Mouse (Mus musculus): Measurements from ENCODE around the gene Ptbp1. TPM values are rescaled to one million over a fixed set of nuclear protein-coding genes. Genes with fewer than 3 reads are reported as not detected.

Gene Ptbp1
- polyA plus RNA-seq, 1 experiment from 2014 or later: 59.1 TPM

DNA sequence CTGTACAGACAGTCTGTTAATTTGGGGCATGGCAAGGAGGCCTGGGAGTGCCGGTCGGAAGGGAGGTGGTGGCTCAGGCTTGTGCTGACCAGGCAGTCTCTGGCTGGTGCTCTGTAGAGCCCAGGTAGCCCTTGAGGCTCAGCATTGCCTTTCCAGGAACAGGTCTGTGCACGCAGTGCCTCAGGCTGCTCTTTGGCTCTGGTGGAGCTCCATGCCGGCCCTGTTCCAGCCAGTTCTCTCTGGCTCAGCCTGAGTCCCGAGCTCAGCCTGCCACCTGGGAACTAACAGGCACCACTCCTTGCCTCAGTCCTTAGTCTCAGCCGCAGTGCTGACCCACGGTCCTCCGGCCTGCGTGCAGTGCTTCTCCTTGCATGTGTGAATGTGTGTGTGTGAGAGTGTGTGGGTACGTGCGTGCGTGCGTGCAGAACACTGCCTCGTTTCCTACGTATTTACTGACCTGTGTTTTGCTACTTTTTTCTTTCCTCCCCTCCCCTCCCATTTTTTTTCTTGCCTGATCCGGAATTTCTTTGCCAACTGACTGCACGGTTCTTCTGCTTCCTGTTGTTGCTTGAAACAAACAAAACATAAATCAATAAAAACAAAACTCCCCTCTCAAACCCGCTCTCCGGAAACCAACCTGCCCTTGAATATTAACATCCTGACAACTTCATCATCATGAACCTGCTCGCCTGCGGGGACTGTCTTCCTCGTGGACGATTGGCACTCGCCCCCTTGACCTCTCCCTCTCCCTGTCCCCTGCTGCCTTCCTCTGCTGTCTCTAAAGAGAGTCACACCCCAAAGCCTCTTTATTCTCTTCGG, 7.2 kb downstream of the Ptbp1 start:
- Histone ChIP-seq H3K9me3 (ENCODE audit: low read length) (no peaks in the 10 kb centered on the region), H3K27ac (ENCODE audit: low read depth) (no peak overlapping the region), H3K4me2 (ENCODE audit: low read depth, low read length) (no peak overlapping the region), H3K27me3 (ENCODE audit: insufficient read depth, low read length) (no peaks in the 10 kb centered on the region), H3K4me1 (ENCODE audit: insufficient read depth) (peaks cover 23% of the 10 kb centered on the region), H3K4me3 (ENCODE audit: low read depth, low read length) (no peak overlapping the region), H3K36me3 (replicated peaks; ENCODE audit: insufficient read depth, low read length) (peaks cover 70% of the 10 kb centered on the region), H3K9ac (replicated peaks) (no peak overlapping the region)
- TF ChIP-seq CTCF (IDR thresholded peaks at IDR 0.05; ENCODE audit: low read depth) (no peak), EP300 (IDR thresholded peaks at IDR 0.05; ENCODE audit: low read depth) (no peak)
- DNase-seq: no peak
- WGBS (ENCODE audit: insufficient replicate concordance): 82% methylated on average over 25 of the region's 25 CpGs
- ATAC-seq: no peak

DNA sequence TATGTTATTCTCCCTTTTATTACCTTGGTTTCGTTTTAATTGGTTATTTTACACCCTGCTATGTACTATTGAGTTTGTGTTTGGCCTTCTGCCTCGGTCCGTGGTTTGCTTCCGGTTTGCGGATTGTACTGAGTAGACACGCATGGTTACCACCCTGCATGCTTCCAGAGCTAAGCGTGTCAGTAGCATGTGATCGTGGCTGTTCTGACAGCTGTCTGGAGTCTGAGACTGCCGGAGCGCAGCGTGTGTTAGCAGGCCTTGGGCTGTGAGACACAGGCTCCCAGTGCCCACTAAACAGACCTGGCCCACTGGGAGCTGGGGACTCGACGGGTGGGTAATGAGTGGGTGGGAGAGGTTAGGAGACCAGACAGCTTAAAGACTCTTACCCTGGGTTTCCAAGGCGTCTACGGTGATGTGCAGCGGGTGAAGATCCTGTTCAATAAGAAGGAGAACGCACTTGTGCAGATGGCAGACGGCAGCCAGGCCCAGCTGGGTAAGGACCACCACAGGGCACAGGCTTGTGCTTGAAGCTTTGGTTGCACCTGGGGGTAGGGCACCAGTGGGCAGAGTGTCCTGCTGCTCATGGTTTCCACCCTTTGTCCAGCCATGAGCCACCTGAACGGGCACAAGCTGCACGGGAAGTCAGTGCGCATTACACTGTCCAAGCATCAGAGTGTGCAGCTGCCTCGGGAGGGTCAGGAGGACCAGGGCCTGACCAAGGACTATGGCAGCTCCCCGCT, 8.0 kb downstream of the Ptbp1 start:
- H3K4me1 ChIP-seq (ENCODE audit: insufficient read depth): peaks cover 15% of the 10 kb centered on the region
- no peaks in the 10 kb centered on the region for H3K9me3 ChIP-seq (ENCODE audit: low read length)
- no peak overlapping the region for H3K4me2 ChIP-seq (ENCODE audit: low read depth, low read length)
- no peak overlapping the region for H3K4me3 ChIP-seq (ENCODE audit: low read depth, low read length)
- H3K27ac ChIP-seq (ENCODE audit: low read depth): no peak overlapping the region
- H3K36me3 ChIP-seq (replicated peaks; ENCODE audit: insufficient read depth, low read length): peaks cover 62% of the 10 kb centered on the region
- H3K27me3 ChIP-seq (ENCODE audit: insufficient read depth, low read length): no peaks in the 10 kb centered on the region
- 87% methylated on average over 23 of the region's 23 CpGs for WGBS (ENCODE audit: insufficient replicate concordance)
- no peak overlapping the region for H3K9ac ChIP-seq (replicated peaks)
- no peak for DNase-seq
- ATAC-seq: no peak
- TF ChIP-seq CTCF (IDR thresholded peaks at IDR 0.05; ENCODE audit: low read depth) (no peak), EP300 (IDR thresholded peaks at IDR 0.05; ENCODE audit: low read depth) (no peak)

DNA sequence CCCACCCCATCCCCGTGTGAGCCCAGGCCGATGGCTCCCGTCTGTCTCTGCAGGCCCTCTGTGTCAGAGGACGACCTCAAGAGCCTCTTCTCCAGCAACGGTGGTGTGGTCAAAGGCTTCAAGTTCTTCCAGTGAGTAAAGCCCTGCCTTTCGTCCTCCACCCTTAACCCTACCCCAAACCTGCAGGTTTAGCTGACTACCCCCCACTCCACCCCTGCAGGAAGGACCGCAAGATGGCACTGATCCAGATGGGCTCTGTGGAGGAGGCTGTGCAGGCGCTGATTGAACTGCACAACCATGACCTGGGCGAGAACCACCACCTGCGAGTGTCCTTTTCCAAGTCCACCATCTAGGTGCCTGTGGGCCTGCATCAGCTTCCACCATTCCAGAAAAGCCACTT, 8.7 kb downstream of the Ptbp1 start:
- Histone ChIP-seq H3K4me2 (ENCODE audit: low read depth, low read length) (no peak overlapping the region), H3K36me3 (replicated peaks; ENCODE audit: insufficient read depth, low read length) (peaks cover 56% of the 10 kb centered on the region), H3K4me3 (ENCODE audit: low read depth, low read length) (no peak overlapping the region), H3K27me3 (ENCODE audit: insufficient read depth, low read length) (no peaks in the 10 kb centered on the region), H3K4me1 (ENCODE audit: insufficient read depth) (peaks cover 8% of the 10 kb centered on the region), H3K27ac (ENCODE audit: low read depth) (no peak overlapping the region), H3K9ac (replicated peaks) (no peak overlapping the region), H3K9me3 (ENCODE audit: low read length) (no peaks in the 10 kb centered on the region)
- 77% methylated on average over 10 of the region's 10 CpGs for WGBS (ENCODE audit: insufficient replicate concordance)
- TF ChIP-seq CTCF (IDR thresholded peaks at IDR 0.05; ENCODE audit: low read depth) (no peak), EP300 (IDR thresholded peaks at IDR 0.05; ENCODE audit: low read depth) (no peak)
- ATAC-seq (no peak), DNase-seq (no peak)

DNA sequence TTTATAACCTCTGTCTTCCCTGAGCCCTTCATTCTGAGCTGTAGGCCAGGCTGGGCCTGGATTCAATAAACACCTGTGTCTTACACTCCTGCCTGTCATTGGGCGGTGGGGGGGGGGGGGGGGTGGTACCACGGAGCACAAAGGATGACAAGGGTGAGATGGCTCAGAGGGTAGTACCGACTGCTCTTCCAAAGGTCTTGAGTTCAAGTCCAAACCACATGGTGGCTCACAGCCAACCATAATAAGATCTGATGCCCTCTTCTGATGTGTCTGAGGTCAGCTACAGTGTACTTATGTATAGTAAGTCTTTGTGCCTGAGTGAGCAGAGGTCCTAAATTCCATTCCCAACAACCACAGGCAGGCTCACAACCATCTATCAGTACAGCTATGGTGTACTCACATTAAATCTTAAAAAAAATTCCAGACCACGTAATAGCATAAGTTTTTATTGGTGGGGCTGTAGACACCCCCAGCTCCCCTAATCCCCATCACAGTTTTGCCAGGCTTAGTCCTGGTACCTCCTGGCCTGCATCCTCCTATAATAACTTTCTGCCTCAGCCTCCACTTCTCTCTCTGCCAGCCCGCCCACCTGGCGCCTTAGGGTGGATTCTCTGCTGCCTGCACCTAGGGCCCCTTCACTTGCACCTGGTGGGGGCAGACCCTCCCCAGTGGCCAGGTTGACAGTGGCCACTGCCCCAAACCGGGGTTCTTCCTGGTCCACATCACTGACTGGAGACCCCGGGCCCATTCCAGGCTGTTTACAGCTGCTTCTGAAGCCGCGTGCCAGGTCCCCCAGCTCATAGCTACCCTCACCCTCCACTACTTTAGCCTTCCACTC, 10.3 kb downstream of the Ptbp1 start:
- DNase-seq (peak; percentile 19), ATAC-seq (peak; percentile 15)
- TF ChIP-seq CTCF (IDR thresholded peaks at IDR 0.05; ENCODE audit: low read depth) (no peak), EP300 (IDR thresholded peaks at IDR 0.05; ENCODE audit: low read depth) (no peak)
- Histone ChIP-seq H3K4me2 (ENCODE audit: low read depth, low read length) (no peak overlapping the region), H3K27me3 (ENCODE audit: insufficient read depth, low read length) (no peaks in the 10 kb centered on the region), H3K9ac (replicated peaks) (no peak overlapping the region), H3K9me3 (ENCODE audit: low read length) (no peaks in the 10 kb centered on the region), H3K4me3 (ENCODE audit: low read depth, low read length) (no peak overlapping the region), H3K4me1 (ENCODE audit: insufficient read depth) (no peaks in the 10 kb centered on the region), H3K36me3 (replicated peaks; ENCODE audit: insufficient read depth, low read length) (peaks cover 41% of the 10 kb centered on the region), H3K27ac (ENCODE audit: low read depth) (no peak overlapping the region)
- WGBS (ENCODE audit: insufficient replicate concordance): 59% methylated on average over 10 of the region's 10 CpGs

DNA sequence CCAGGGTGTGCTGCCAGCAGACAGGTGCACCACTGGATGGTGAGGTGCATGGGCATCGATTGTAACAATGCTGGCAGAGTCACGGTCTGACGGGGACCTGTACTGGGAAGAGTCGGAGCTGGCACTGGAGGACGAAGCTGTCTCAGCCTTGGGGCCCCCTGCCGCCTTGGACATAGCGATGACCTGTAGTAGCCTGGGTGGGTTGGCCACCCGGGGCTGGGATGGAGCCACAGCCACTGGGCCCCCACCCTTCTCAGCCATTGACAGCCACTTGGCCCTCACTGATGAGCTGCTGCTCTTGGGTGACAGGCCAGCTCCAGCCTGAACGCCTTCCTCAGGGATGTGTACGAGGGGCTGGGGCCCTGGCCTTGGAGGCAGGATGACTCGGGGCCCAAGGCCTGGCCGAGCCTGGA, 11.0 kb downstream of the Ptbp1 start:
- Histone ChIP-seq H3K9ac (replicated peaks) (no peak overlapping the region), H3K36me3 (replicated peaks; ENCODE audit: insufficient read depth, low read length) (peaks cover 35% of the 10 kb centered on the region), H3K9me3 (ENCODE audit: low read length) (no peaks in the 10 kb centered on the region), H3K4me2 (ENCODE audit: low read depth, low read length) (no peak overlapping the region), H3K27me3 (ENCODE audit: insufficient read depth, low read length) (no peaks in the 10 kb centered on the region), H3K4me3 (ENCODE audit: low read depth, low read length) (no peak overlapping the region), H3K4me1 (ENCODE audit: insufficient read depth) (no peaks in the 10 kb centered on the region), H3K27ac (ENCODE audit: low read depth) (no peak overlapping the region)
- DNase-seq: peak; percentile 31
- TF ChIP-seq EP300 (IDR thresholded peaks at IDR 0.05; ENCODE audit: low read depth) (no peak), CTCF (IDR thresholded peaks at IDR 0.05; ENCODE audit: low read depth) (no peak)
- WGBS (ENCODE audit: insufficient replicate concordance): 62% methylated on average over 12 of the region's 12 CpGs
- peak; percentile 24 for ATAC-seq
